Mouse (Mus musculus): ENCODE results near the gene Sox1.

The Sox1 gene

DNA sequence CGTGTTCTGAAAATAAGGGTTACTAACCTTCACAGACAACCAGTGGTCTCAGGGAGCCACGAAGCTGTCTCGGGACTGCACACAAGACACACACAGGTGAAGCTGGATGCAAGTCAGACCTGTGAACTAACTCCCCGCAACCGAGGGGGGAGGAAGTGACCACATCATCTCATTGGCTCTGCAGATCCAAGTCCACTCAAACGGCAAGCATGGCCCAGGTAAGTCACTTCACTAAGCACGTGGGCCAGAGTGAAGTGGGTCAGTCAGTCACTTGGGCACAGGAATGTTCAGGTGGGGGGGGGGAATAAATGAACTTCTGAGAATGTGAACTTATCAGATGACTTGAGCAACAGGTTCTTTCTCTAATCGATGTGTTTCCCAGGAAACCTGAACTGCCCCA lies 30.8 kb downstream of the Sox1 start:
- DNase-seq (ENCODE audit: low spot score in 2 of 2), result no peak

DNA sequence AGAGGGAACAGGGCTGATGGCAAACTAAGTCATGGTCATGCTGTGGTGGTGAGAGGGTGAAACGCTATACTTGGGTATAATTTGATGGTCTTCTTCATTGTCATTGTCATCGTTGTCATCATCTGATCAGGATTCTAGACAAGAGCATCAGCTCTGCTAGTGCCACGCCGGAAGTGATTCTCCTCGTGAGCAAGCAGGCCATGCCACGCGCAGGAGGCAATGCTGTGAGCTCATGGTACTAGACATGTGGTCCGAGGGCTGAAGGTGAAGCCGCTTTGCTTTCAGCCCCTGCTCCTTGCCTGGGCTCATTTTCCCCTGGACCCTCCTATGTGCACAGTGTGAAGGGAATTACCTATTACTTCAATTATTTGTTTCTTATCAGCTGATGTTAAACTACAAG lies 32.3 kb downstream of the Sox1 start:
- no peak for DNase-seq (ENCODE audit: low spot score in 2 of 2)

DNA sequence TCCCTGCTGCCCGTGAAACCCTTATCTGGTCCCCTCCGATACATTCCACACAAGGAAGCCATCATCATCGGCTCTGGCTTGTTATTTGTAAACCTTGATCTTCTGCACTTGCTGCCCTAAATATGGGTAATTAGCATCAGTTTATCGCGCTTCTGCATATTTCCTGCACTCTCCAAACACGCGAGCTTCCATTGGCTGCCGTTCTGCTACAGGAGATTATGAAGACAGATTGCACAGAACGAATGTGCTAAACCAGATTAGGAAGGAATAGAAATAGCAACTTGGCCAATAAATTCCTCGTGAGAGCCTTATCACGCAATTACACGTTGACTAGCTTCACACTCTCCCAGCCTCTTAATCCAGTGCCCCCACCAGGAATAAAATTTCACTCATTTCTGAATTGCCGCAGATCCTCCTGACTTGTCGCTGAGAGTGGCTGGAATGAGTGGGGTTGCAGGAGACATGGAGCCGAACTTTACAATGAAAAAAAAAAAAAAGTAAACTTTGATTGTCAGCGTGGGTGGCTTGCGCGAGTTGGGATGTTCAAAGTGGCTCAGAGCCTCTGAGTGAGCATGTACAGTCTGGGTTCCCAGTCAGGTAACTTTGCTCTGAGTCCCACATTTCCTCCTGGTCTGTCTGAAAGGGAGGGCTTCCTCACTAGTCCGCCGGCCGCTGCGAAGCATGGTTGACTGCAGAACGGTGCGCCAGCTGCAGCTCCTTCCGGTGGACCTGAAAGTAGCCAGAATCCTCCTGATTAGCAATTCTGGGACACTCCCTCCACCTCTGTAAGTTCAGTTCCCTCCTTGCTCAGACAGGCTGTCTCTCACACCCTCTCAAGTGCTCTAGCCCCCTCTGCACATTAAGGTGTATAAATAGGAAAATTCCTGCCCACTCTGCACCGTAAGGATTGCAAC lies 33.0 kb downstream of the Sox1 start:
- DNase-seq (ENCODE audit: low spot score in 2 of 2), result no peak

DNA sequence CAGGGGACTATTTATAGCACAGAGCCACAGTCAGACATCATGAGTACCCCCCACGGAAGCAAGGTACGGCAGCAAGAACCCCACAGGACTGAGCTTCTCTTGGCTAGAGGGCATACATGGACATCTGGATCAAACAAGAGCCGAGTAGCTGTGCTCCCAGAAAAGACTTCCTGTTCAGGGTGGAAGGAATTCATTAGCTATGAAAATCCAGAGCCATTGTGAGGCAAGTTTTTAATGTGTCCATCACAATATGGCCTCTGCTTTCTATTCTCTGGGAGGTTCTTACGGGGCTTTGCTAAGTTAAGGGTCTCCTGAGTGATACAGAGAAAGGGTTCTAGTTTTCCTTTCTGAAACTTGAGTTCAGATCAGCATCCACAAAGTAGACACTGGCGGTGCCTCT lies 33.8 kb downstream of the Sox1 start:
- no peak for DNase-seq (ENCODE audit: low spot score in 2 of 2)

DNA sequence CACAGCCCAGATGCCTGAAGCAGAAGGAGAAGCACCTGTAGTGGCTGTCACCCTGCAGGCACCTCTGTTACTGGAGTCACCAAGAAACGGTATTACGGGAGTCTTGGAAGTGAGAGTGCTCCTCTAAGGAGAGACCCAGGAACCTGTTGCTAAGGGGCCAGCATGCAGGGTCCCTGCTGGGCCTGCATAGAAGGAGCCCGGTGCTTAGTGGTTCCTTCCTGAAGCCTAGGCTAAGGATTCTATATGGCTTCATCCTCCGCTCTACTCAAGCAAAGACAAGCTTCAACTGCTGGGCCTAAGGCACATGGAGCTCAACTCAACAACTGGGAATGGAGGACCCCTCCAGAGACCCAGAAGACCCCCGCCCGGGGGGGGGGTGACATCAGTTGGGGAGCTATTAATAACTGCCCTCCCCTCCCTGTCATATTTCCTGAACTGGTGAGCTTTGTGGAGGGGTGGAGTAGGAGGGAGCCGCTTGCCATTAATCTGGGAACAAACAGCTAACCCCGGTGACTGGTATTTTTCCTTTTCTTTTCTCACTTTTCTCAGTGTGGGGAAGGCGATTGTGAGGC lies 34.6 kb downstream of the Sox1 start:
- DNase-seq (ENCODE audit: low spot score in 2 of 2), result no peak

DNA sequence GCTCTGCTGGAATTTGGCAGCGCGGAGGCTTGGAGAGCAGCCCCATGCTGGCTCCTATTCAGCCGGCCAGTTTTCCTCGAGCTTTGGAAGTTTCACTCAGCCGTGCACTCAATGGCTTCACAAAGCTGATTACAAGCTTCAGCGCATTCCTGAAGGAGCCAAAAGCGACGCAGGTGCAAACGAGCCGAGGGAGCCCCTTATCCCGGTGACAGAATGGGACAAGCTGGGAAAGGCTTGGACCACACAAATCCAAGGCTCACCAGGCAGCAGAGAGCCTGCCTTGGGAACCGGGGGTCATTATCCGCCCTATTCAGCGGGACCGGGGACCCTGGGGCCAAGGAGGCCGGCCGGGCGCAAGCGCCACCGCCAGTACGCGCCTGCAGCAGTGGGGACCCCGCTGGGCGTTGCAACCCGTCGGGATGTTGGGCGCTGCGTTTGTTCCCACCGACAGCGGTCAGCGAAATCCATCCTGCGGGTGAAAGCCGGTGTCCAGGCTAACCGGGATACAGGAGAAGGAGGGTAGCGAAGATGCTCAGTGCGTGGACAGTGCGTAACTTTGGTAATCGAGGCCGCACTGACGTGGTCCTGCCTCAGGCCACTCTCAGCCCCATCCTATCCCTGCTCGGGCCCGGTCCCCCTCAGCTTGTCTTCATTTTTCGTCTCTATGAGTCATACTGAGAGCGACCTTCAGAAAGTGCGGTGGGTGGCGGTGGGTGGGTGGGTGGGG lies 35.2 kb downstream of the Sox1 start:
- DNase-seq (ENCODE audit: low spot score in 2 of 2), result no peak

DNA sequence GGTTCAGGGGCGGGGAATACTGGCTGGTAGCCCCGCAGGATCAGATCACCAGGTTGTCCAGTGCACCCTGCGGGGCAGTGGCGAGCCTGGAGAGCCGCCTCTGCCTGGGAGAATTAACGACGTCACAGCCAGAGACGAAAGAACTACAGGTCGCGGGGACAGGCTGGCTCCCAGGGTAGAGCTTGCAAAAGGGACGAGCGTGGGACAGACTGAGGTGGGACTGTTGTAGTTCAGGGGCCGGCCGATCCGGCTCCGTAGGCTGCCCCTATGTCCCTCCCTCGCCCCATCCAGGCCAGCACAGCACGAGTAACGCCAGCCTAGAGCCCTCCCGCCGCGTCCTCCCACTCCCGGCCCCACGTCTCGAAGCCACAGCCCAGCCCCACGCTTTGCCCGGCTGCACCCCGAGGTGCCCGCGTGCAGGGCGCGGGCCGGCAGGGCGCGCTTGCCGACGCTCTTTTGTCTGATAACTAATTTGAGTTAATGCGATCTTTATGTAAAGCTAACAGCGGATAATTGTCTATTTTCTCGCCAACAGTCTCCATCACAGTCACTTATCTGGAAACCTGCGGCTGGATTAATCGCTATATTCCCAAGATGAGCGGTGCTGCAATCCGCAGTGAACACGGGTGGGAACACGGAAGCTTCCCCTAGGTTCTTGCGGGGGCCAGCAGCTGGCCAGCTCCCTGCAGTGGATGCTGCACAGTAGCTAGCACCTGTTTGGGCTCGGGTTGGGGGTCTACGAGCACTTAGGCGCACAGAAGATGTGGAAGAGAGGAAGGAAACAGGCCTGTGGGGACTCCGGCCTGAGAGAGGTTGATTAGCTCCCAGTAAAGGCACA lies 36.0 kb downstream of the Sox1 start:
- no peak for DNase-seq (ENCODE audit: low spot score in 2 of 2)

DNA sequence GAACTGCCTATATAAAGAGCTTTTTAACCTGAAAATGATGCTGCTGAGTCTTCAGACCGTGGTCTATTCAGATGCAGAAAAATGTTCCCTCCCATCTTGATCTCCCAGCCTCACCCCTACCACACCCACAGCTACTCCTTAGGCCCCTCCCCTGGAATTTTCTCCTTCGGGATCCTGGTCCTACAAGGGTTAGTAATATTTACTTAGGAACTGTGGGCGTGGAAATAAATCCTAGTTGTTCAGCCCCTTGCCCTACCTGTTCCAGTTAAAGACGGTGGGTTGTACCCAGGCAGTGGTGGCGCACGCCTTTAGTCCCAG lies 36.6 kb downstream of the Sox1 start:
- DNase-seq (ENCODE audit: low spot score in 2 of 2), result no peak

DNA sequence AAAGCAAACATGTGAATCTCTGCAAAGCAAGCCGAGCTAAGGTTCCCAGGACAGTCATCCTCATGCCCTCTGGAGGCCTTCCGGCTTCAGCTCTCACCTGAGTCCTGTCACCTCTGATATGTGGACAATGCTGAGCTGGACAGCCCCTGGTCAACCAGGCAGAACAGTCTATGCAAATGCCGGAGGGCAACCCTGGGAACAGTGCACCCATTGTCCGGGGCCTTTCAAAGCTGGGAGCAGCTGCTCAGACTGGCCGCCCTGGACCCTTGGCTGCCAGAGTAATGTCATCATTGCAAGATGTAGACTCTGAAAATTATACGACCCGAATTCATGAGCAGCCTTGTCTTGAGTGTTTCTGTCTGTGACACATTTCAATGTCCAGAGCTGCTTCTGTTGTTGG lies 37.5 kb downstream of the Sox1 start:
- DNase-seq (ENCODE audit: low spot score in 2 of 2), result no peak

DNA sequence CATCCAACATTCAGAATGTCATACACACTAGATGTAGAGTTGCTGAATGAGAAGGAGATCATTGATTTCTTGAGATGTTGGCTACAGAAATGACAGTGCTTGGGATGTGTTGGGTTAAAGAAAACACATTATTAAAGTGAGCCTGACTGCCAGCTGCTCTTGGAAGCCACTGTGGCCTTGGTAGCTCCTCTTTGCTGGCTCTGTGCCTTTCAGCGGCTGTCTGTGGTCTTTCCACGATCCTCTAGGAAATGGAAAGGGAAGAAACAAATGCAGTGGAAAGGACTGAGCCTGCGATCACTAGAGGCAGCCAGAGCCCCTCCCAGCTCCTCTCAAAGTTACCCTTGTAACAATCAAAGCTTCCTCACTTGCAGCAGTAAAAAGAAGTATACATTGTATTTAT lies 39.7 kb downstream of the Sox1 start:
- no peak for DNase-seq (ENCODE audit: low spot score in 2 of 2)

DNA sequence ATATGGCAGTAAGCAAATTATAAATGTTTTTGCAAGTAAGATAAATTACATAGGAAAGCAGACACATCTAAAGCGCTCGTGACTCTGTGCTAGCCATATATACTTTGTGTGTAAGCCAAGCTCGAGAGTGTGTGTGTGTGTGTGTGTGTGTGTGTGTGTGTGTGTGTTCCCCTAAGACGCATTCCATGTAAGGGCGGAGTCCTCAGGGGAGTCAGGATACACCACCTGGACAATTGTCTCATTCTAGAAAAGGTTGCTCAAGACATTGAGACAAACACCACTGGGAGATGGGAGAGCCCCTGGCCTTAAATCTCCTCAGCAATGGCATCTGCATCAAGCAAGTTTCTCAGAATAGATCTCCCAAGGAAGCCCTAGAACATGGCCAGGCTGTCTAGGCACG lies 42.9 kb downstream of the Sox1 start:
- no peak for DNase-seq (ENCODE audit: low spot score in 2 of 2)

DNA sequence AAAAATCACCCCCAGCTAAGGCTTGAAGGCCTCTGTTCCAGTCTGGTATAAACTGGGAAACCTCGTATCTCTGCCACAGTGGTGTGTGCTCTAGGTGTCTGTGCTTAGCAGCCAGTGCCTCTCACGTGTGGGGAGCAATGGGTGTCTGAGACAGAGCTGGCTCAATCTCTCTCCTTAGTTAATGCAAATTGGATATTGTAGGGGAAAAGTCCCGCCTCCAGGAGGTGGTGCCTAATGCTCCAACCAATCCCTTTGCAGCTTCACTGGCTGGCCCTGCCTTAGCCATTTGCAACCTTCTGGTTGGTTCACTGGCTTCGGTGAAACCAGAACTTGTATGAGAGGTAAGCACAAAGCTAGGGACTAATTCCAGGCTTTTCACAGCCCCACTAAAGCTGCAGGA lies 43.9 kb downstream of the Sox1 start:
- DNase-seq (ENCODE audit: low spot score in 2 of 2), result no peak

DNA sequence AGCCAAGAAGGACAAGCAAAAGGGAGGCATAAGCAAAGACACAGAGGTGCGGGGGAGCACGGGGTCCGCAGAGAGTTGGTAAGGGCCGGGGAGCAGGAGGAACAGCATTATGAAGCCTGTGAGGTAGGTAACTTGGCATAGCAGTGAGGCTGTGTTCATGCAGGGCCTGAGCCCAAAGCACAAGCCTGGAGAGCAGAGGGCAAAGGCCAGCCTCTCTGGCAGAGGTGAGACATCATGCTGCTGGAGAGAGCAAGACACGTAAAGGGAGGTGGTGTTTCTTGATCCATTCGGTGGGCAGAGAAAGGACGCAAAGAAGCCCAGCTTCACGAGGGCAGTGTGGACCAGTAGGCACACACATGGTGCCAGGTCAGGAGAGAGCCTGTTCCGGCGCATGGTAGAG lies 44.8 kb downstream of the Sox1 start:
- no peak for DNase-seq (ENCODE audit: low spot score in 2 of 2)

DNA sequence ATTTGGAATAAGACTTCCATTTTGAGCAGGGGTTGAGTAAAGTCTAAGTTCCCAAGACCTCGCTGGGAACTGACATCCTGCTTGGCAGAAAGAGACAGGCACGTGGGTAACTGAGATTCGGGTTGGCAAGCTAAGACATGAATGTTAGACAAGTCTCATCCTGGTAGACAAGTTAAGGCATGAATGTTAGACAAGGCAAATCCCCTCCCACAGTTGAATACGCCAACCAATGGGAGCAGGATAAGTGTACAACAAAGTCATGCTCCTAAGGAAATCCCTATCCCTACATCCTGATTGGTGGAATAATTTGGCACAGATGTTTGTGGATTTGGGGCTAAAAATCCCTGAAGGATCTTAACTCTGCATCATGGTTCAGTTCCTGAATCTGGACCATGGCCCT lies 45.9 kb downstream of the Sox1 start:
- DNase-seq (ENCODE audit: low spot score in 2 of 2), result no peak

DNA sequence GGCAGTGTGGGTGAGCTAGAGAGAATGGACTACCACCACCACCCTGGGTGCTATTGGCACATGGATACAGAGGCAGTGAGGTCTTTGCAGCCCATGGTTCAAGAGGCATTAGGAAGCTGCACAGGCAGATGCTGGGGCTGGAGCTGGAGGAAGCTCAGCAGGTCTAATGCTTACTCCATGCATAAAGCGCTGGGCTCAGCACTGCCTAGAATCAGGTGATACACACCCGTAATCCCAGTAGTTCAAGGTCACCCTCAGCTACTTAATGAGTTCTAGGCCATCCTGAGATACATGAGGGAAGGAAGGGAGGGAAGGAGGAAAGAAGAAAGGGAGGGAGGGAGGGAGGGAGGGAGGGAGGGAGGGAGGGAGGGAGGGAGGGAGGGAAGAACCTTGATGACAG lies 50.2 kb downstream of the Sox1 start:
- DNase-seq (ENCODE audit: low spot score in 2 of 2), result no peak

DNA sequence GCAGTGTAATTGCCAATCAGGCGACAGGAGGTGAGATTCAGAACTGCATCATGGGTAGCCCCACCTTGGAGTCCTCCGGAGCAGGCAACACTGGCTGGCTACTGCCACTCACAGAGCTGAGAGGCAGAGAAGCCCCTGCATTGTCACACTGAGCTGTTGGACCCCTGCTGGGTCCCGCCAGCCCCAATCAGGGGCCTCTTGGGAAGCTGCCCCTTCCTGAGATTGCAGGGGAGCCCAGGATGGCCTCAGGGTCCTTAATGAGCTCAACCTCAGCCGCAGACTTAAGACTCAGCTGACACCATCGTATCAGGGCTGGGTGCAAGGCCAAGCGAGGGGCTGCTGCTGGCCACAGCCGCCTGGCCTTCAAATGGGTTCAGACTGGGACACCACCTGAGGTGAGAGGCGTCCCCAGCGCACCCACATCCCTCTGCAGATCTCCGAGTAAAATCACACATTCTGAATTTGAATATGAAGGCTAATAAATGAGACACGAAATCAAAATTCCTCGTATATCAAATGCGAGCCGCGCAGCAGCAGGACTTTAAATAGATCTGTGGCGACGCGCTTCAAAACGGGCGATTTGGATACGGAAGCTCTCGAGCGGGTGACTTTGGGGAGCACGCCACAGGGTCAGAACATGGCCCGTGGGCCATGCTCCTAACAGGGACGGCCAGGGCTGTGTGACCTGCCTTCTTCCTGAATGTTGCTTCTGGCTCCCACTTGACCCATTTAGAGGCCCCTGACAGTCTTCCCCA lies 51.0 kb downstream of the Sox1 start:
- no peak for DNase-seq (ENCODE audit: low spot score in 2 of 2)

All from spleen, postnatal 4 days (tissue).